Mouse (Mus musculus) myocyte (in vitro differentiated cells): ENCODE data around the gene Ndufs8.

Experiments
- CEBPB ChIP-seq: IDR thresholded peaks from 2 replicates; pipeline ENCODE4 v1.6.1; 2011; ENCODE audit warnings: mild to moderate bottlenecking, moderate library complexity; ENCODE audit not compliant: poor library complexity, insufficient read depth, severe bottlenecking
- E2F4 ChIP-seq: IDR thresholded peaks from one replicate; pipeline ENCODE4 v1.6.1; 2011; ENCODE audit warnings: mild to moderate bottlenecking, control low read depth, moderate library complexity; ENCODE audit not compliant: insufficient read depth
- MAX ChIP-seq: IDR thresholded peaks from one replicate; pipeline ENCODE4 v1.6.1; 2011; ENCODE audit warnings: low read depth, mild to moderate bottlenecking, control low read depth
- MYOD1 ChIP-seq, 3 experiments: IDR thresholded peaks; one replicate each; pipeline ENCODE4 v1.6.1; 2011; ENCODE audit warnings: control low read depth in 2 of 3, low read depth in 2 of 3, mild to moderate bottlenecking in 2 of 3, moderate library complexity in 1 of 3; ENCODE audit not compliant: insufficient read length in 2 of 3, control insufficient read depth in 1 of 3
- MYOG ChIP-seq, 3 experiments: IDR thresholded peaks; one replicate each; pipeline ENCODE4 v1.6.1; 2011; ENCODE audit warnings: control low read depth in 2 of 3, low read depth in 2 of 3, mild to moderate bottlenecking in 2 of 3; ENCODE audit not compliant: insufficient read length in 2 of 3, control insufficient read depth in 1 of 3, insufficient read depth in 1 of 3
- POLR2A ChIP-seq: IDR thresholded peaks from one replicate; pipeline ENCODE4 v1.6.1; 2011; ENCODE audit warnings: low read depth, mild to moderate bottlenecking, control low read depth, moderate library complexity; ENCODE audit not compliant: insufficient read length
- POLR2AphosphoS2 ChIP-seq: IDR thresholded peaks from one replicate; pipeline ENCODE4 v1.6.1; 2011; ENCODE audit warnings: low read depth, control low read depth; ENCODE audit not compliant: insufficient read length
- REST ChIP-seq: IDR thresholded peaks from one replicate; pipeline ENCODE4 v1.6.1; 2011; ENCODE audit warnings: mild to moderate bottlenecking, control low read depth, moderate library complexity; ENCODE audit not compliant: insufficient read depth, insufficient read length
- SRF ChIP-seq: IDR thresholded peaks from one replicate; pipeline ENCODE4 v1.6.1; 2011; ENCODE audit warnings: low read depth; ENCODE audit not compliant: control insufficient read depth, insufficient read length
- TCF12 ChIP-seq: IDR thresholded peaks from one replicate; pipeline ENCODE4 v1.6.1; 2011; ENCODE audit warnings: mild to moderate bottlenecking, control low read depth; ENCODE audit not compliant: poor library complexity, insufficient read depth, severe bottlenecking
- TCF3 ChIP-seq: IDR thresholded peaks from one replicate; pipeline ENCODE4 v1.6.1; 2011; ENCODE audit warnings: low read depth, control low read depth; ENCODE audit not compliant: insufficient read length
- USF1 ChIP-seq: IDR thresholded peaks from one replicate; pipeline ENCODE4 v1.6.1; 2011; ENCODE audit warnings: low read depth, mild to moderate bottlenecking, control low read depth, moderate library complexity

DNA sequence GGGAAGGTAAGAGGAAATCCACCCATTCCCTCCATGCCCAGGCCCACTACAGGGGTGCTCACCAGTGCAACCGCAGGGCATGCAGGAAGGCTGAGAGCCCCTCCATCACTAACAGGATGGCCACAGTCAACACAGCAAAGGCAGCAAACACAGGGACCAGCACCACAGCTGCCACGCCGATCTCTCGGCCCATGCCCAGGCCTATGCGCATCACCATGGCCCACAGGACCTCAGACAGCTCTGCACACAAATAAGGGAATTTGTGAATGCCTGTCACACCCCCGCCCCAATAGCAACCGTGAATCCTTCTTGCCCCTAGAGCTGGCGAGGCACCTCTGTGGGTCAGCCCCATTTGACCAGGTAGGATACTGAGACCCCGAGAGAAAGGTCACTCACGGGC lies 16.4 kb downstream of the Ndufs8 start:
- TF ChIP-seq POLR2A = peak; percentile 44
- TF ChIP-seq POLR2AphosphoS2 = peak; percentile 93
- no peak for TF ChIP-seq E2F4
- TF ChIP-seq USF1 = no peak
- no peak for TF ChIP-seq MAX
- no peak for TF ChIP-seq MYOD1 (IDR thresholded peaks at IDR 0.05; ENCODE audit: control insufficient read depth in 1 of 3, insufficient read length in 2 of 3, low read depth in 2 of 3)
- TF ChIP-seq TCF12 = no peak
- TF ChIP-seq MYOG (IDR thresholded peaks at IDR 0.05; ENCODE audit: control insufficient read depth in 1 of 3, insufficient read depth in 1 of 3, insufficient read length in 2 of 3, low read depth in 2 of 3) = no peak
- TF ChIP-seq SRF = no peak
- no peak for TF ChIP-seq CEBPB
- no peak for TF ChIP-seq TCF3
- TF ChIP-seq REST = no peak
